Mouse (Mus musculus) layer of hippocampus, postnatal 10 days (tissue): Measurements from ENCODE around the gene Tmem217. TPM values are rescaled to one million over a fixed set of nuclear protein-coding genes. Genes with fewer than 3 reads are reported as not detected.
"Not testable (repeated sequence)": the region's sequence is repeated elsewhere in the genome, so short reads cannot be mapped to it uniquely, and the experiment has no call there.

Experiments
- DNase-seq, 2 experiments: peaks; one replicate each; pipeline ENCODE4 v3.0.0; 2021; ENCODE audit warnings: low spot score in 2 of 2
- total RNA-seq, 2 experiments: library from RNA; stranded (reverse); gene quantifications; 2 replicates each; pipeline ENCODE4 v1.2.3; 2021

Tmem217 gene
- total RNA-seq, 2 experiments from 2014 or later, result not detected

DNA sequence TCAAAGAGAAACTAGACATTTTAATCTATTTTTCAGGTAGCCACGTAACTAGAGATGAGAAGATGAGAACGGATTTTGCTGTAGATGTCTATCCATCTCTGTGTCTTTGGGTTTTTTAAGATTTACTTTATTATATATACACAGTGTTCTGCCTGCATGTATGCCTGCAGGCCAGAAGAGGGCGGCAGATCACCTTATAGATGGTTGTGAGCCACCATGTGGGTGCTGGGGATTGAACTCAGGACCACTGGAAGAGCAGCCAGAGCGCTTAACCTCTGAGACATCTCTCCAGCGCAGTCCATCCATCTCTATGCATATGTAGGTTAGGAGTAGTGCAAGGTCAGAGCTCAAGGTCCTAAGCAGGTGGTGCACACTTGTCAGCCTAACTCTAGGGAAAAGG lies 48.5 kb downstream of the Tmem217 start:
- DNase-seq, result no peak

DNA sequence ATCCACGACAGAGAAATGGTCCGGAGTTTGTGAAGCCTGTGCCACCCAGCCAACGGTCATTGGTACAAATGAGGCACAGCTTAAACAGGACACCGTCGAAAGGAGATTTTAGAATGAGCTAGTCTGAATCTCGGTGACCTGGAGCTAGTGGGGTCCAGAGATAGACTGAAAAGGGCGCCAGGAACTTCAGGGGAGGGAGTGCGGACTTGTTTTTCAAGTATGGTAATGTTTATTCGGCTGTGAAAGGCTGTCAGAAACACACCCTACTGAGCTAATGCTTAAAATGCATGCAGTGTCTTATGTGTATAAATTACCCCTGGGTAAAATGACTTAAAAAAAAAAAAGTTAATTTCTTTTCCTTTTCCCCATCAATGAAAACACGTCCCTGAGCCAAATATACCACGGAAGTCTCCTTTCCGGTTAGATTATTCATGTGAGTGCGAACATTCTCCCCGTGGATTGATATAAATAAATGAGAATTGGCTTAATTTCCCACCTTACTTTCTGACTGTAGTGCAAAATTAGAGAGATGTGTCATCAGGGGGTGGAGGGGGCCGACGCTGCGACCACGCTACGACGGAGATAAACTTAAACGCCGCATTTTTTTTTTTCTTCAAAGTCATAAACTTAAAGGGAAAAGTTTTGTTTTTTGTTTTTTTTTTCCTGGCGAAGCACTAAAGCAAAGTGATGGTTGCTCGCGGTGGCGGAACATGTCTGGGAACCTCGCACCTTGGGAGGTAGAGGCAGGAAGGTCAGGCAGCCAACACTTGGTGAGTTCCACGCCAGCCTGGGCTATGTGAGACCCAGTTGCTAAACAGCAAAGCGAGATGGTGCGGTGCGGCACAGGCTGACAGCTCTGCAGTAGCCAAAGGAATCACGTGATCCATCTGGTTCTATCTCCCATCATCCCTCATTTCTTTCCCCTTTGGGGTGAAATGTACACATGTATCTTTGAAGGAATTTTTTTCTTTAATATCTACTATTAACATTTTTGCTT lies 49.2 kb downstream of the Tmem217 start:
- no peak for DNase-seq

DNA sequence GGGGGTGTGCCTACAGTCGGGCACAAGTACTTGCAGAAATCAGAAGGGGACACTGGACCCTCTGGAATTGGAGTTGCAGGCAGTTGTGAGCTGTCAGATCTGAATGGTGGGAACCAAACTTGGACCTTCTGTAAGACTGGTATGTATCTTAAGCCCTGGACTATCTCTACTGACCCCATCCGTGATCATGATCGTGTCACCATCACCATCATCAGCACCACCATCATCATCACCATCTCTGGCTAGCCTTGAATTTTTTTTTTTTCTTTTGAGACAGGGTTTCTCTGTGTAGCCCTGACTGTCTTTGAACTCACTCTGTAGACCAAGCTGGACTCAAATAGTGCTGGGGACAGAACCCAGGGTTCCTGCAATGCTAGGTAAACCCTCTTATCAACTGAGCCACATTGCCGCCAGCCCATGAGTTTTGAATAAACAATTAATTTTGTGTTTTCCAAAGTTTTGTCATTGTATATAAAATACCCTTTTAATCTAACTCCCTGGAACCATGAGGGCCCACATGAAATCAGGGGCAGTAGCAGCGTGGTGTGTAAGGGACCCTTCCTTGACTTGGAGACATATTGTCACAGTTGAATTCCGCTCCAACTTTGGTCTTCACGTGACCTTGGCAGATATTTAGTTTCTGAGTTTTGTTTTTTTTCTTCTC lies 50.0 kb downstream of the Tmem217 start:
- no peak for DNase-seq

DNA sequence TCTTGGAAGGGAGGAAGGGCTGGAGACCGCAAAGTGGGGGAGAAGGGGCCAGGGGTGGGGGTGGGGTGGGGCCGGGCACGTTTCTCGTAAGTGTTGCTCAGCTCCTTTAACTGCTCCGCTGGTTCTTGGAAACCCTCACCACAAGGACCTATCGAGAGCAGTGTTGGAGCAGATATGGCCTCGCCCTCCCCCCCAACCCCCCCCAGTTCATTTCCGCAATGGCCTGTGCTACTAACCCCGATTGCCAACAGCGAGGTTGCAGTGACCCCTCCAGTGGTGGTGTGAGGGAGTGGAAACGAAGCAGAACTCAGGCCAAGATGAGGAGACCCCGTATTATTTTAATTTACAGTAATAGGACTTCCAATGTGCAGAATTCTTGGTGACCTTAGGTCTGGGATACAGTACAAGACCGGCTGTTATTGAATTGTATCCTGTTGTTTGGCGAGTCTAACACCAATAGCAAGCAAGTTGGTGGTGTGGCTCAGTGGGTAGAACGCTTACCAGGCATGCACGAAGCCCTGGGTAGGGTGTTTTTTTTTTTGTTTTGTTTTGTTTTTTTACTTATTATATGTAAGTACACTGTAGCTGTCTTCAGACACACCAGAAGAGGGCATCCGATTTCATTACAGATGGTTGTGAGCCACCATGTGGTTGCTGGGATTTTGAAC lies 51.2 kb downstream of the Tmem217 start:
- no peak for DNase-seq

DNA sequence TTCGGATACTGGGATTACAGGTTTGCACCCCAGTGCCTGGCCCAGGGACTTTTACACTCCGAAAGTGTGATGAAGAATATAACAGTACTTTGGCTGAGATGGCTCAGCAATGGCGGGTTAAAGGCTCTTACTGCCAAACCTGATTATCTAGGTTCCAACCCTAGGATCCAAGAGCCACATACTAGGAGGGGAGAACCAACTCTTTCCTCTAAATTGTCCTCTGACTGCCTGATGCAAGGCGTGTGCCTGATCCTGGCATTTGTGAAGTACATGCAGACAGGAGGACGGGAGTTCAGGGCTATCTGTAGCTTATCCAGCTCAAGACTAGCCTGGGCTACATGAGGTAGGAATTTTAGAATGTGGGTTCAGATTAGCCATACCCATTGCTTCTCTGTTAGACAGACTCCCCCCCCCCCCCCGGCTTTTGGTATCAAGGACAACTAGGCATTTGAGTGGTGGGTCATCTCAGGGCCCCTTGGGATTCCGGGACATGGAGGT lies 51.9 kb downstream of the Tmem217 start:
- no peak for DNase-seq

DNA sequence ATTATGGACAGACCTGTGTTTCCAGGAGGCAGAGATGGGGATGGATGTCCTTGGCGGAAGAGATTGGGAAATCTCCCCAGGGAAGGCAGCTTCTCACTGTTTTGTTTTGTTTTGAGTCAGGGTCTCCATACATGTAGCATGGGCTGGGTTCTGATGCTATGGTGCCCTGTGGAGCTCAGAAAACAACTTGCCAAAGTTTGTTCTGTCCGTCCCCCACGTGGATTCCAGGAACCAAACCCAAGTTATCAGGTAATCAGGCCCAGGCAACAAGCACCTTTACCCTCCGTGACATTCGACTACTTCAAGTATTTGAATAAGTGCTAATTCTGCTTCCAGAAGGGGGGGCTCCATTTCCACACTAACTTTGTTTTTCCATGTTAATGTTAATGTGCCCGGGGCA lies 52.7 kb downstream of the Tmem217 start:
- DNase-seq, result no peak

DNA sequence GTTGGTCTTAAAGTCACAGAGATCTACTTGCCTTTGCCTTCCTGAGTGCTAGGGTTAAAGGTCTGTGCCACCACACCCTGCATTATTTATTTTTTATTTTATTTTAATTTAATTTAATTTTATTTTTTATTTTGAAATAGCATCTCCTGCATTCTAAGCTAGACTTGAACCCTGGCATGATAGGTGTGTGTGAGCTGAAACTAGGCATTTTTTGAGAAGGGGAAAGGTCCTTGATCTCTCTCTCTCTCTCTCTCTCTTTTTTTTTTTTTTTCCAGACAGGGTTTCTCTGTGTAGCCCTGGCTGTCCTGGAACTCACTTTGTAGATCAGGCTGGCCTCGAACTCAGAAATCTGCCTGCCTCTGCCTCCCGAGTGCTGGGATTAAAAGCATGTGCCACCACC lies 53.2 kb downstream of the Tmem217 start:
- not testable (repeated sequence) for DNase-seq

DNA sequence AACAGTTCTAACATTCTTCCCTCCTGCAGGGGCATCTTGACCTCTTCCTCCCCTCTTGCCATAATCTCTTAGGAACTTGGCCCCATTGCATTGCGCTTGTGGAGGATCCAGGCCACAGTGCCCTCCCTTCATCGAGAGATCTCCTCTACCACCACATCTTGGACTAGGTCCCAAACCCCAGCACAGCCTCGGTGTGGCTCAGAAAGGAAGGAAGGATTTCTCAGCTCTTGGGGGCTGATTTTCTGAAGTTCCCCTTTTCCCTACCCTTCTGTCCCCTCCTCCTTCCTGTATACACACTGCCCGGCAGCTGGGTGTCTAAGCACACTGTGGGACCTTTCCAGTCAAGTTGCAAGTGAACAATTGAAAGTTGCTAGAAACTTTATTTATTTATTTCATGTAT lies 54.2 kb downstream of the Tmem217 start:
- DNase-seq, result peak in 1 of 2 experiments; percentile 19

DNA sequence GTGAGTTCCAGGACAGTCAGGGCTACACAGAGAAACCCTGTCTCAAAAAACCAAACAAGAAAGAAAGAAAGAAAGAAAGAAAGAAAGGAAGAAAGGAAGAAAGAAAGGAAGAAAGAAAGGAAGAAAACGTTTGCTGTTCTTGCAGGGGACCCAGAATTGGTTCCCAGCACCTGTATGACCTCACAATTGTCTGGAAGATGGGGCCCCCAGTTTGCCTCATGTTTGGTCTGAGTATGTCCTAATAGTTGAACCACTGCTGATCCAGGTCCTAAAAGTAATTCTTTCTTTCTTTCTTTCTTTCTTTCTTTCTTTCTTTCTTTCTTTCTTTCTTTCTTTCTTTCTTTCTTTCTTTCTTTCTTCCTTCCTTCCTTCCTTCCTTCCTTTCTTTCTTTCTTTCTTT lies 54.7 kb downstream of the Tmem217 start:
- not testable (repeated sequence) for DNase-seq

DNA sequence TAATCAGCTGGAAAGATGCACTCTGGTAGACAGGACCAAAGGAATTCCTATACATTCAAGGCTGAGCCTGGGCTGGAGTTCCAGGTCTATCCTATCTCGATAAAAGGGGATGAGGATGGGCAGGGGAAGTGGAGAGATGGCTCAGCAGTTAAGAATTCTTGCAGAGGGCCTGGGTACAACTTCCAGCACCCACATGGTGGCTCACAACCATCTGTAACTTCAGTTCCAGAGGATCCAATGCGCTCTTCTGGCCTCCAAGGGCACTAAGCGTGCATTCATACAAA lies 55.2 kb downstream of the Tmem217 start:
- DNase-seq, result no peak

DNA sequence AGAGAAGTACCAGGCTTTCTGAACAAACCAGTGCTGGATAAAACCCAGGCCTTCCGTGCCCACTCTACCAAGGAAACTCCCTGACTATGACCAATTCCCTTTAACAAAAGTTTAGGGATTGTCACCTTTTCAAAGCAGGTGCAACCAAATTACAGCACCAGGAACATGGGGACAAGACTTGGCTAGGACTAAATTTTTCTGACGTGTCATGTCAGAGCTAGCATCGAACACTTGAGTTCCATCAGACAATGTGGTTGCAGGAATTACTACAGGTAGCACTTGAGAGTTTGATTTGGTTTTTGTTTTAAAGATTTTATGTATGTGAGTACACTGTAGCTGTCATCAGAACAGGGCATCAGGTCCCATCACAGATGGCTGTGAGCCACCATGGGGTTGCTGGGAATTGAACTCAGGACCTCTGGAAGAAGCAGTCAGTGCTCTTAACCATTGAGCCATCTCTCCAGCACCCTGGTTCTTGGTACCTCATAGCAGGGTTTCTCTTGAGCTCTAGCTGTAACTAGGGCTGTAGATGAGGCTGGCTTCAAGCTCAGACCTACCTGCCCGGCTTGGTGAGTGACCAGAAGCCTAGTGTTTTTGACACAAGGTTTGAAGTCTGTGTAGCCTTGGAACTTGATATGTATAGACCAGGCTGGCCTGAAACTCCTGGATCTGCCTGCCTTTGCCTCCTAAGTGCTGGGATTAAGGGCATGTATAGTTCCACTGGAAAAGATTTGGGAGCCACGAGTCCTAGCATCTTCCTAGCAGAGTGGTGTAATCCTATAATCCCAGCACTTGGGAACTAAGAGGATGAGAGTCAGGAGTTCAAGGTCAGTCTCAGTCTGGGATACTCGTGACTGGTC lies 55.7 kb downstream of the Tmem217 start:
- DNase-seq, result no peak

DNA sequence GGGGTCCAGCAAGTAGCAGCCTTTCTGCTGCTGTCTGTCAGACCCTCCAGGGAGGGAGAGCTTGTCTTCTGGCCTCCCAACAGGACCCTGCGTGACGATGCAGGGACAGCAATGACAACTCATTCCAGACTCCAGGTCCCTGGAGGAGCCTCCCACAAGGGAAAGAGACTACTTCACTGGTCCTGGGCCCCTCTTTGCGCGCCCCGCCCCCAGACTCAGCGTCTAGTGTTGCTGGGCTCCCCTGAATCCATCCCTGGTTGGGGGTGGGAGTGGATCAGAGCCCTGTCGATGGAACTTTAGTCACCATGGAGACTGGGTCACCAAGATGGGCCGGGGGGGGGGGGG lies 57.5 kb downstream of the Tmem217 start:
- no peak for DNase-seq

DNA sequence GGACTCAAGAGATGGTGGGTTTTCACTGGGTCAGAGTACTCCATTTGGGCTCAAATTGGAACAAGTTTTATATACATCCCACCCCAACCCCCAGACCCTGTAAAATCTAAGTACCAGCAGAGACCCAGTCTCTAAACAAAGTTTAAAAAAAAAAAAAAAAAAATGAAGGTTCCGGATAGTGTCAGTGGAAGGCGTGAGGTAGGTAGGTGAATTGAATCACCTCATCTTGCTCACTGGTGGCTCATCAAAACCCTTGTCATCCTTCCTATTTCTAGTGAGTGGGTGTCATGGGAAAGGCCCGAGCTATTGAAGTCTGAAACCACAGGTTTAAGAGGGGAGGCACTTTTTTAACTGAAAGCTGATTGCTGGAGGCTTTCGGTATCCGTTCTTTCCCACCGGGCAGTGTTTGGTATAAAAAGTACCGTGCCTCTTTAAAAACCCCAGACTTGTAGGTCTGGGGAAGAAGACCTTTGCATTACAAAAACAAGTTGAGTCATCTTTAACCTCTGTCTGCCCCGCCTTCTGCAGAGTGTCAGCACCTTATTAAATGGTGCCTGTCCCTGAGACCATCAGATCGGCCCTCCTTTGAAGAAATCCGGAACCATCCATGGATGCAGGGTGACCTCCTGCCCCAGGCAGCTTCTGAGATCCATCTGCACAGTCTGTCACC lies 58.0 kb downstream of the Tmem217 start:
- DNase-seq, result no peak

DNA sequence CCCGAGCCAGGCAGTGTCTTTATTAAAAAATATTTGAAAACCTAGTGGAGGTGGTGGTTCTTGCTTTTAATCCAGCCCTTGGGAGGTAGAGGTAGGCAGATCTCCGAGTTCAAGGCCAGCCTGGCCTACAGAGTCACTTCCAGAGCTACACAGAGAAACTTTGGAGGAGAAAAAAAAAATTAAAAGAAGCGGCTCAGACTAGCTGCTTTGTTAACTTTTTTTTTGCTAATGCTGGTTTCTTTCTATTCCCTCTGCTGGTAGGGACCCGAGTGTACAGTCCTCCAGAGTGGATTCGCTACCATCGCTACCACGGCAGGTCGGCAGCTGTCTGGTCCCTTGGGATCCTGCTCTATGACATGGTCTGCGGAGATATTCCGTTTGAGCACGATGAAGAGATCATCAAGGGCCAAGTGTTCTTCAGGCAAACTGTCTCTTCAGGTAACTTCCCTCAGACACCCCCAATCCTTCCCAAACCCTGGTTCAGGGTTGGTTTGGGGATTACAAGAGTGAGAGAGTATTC lies 58.7 kb downstream of the Tmem217 start:
- no peak for DNase-seq

DNA sequence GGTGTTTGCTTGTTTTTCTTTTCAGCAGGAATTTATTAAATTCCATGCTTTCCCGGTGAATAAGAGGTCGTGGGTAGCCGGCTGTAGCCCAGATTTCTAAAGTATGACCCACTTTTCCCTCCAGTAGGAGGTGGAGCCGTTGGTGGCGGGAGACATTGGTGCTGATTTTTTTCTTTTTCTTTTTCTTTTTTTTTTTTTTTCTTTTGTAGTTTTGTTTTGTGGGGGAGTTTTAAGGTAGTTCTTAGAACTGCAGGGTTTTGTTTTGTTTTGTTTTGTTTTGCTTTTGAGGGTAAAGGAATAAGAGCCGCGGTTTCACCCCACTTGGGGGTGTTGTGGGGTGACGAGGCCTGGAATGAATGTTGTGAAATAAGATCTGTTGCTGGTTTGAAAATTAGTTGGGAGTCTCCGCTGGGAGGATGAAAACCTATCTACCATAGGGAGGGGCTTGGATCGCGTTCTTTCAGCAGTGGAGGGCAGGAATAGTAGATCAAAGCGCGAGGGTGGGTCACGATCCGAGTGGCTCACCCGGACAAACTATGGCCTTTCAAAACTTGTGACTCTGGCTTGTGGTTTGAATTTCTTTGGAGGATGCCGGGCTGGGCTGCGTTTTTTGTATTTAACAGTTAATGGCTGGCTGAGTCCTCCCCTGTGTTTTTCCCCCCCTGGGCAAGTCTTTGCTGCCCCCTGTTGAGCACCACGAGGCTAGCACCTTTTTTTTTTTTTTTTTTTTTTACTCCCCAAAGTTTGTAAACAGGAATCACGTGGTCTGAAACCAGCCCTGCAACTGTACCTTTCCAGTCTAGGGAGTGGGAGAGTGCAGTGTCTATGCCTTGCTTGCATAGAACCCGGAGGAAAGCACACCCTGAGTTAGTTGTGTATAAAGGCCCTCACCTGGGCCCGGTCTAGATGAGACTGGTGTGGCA lies 59.7 kb downstream of the Tmem217 start:
- DNase-seq, result peak; percentile 56 to 68

DNA sequence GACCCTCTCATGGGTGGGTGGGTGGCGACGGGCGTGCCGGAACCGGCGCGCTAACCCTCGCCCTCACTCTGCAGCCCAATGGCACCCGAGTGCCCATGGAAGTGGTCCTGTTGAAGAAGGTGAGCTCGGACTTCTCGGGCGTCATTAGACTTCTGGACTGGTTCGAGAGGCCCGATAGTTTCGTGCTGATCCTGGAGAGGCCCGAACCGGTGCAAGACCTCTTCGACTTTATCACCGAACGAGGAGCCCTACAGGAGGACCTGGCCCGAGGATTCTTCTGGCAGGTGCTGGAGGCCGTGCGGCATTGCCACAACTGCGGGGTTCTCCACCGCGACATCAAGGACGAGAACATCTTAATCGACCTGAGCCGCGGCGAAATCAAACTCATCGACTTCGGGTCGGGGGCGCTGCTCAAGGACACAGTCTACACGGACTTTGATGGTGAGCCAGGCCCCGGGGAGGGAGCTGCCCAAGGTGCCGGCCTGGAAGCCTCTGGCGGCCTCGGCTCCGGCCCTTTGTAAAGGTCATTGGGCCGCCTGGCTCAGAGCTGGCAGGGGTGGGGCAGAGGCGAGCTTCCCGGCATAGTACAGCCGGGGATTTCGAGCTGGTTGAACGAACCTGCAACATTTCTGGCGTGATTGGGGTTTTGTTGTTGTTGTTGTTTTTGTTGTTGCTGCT lies 60.5 kb downstream of the Tmem217 start:
- DNase-seq, result peak; percentile 22 to 53

DNA sequence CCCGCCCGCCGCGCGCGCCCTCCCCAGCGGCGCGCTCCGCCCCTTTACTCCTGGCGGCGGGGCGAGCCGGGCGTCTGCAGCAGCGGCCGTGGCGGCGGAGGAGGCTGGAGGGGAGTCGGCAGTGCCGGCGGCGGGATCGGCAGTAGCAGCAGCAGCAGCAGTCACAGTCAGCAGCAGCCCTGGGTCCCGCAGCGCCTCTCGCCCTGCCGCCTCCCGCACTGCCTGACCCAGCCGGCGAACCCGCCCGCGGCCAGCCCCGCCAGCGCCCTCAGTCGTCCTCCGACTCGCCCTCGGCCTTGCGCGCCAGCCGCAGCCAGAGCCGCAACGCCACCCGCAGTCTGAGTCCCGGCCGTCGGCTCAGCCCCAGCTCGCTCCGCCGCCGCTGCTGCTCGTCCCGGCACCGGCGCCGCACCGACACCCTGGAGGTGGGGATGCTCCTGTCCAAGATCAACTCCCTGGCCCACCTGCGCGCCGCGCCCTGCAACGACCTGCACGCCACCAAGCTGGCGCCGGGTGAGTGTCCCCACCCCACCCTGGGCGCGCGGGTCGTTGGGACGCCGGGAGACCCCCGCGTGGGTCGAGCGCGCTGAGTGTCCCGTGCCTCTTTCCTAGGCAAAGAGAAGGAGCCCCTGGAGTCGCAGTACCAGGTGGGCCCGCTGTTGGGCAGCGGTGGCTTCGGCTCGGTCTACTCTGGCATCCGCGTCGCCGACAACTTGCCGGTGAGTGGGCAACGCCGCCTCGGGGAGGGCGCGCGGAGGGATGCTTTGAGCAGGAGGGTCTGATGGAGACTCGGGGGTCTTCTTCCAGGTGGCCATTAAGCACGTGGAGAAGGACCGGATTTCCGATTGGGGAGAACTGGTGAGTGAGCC lies 61.2 kb downstream of the Tmem217 start, which contains the start of gene Pim1:
Gene Pim1, plus strand, starts transcription at position 41 of the 869 bp plus-strand sequence.
- DNase-seq, result no peak
